Mouse (Mus musculus): ENCODE data around the gene Atxn2l. TPM values are rescaled to one million over a fixed set of nuclear protein-coding genes. Genes with fewer than 3 reads are reported as not detected.

Gene Atxn2l
- total RNA-seq, 1 experiment from 2014 or later = 90.3 TPM

- DNase-seq = no peak
These were observed 40.2 kb downstream of the Atxn2l start, which contains the start of gene Atp2a1 for GRCm38 (mm10) chr7:126463004-126463403. Gene Atp2a1 (minus strand): TSS chr7:126463108.

GRCm38 (mm10) chr7:126461626-126462025 lies 41.6 kb downstream of the Atxn2l start:
- DNase-seq = no peak

GRCm38 (mm10) chr7:126460623-126461399 lies 42.4 kb downstream of the Atxn2l start:
- DNase-seq = no peak

- no peak for DNase-seq
These were observed 44.2 kb downstream of the Atxn2l start for GRCm38 (mm10) chr7:126458844-126459618.

- no peak for DNase-seq
These were observed 45.0 kb downstream of the Atxn2l start for GRCm38 (mm10) chr7:126458225-126458624.

GRCm38 (mm10) chr7:126456382-126457266 lies 46.6 kb downstream of the Atxn2l start:
- no peak for DNase-seq

- no peak for DNase-seq
These were observed 48.0 kb downstream of the Atxn2l start for GRCm38 (mm10) chr7:126455242-126455641.

GRCm38 (mm10) chr7:126453861-126454260 lies 49.4 kb downstream of the Atxn2l start:
- no peak for DNase-seq

- DNase-seq = no peak
These were observed 51.0 kb downstream of the Atxn2l start for GRCm38 (mm10) chr7:126452244-126452643.

- no peak for DNase-seq
These were observed 52.6 kb downstream of the Atxn2l start for GRCm38 (mm10) chr7:126450641-126451040.

GRCm38 (mm10) chr7:126449991-126450390 lies 53.2 kb downstream of the Atxn2l start:
- no peak for DNase-seq

- DNase-seq = no peak
These were observed 54.8 kb downstream of the Atxn2l start for GRCm38 (mm10) chr7:126448481-126448880.

GRCm38 (mm10) chr7:126446217-126446616 lies 57.0 kb downstream of the Atxn2l start:
- DNase-seq = no peak

- DNase-seq = no peak
These were observed 58.0 kb downstream of the Atxn2l start for GRCm38 (mm10) chr7:126445104-126445815.

- no peak for DNase-seq
These were observed 58.7 kb downstream of the Atxn2l start for GRCm38 (mm10) chr7:126444536-126444935.

GRCm38 (mm10) chr7:126443997-126444396 lies 59.2 kb downstream of the Atxn2l start:
- no peak for DNase-seq

Other genes with a start within 250 kb of the Atxn2l start
- 45.1 and 50.2 TPM in 2 replicates for gene Sbk1, start 230.8 kb downstream of the Atxn2l start, total RNA-seq (2021)
- gene Lat, start 133.9 kb downstream of the Atxn2l start, total RNA-seq (2021) = 1.1 and 14.1 TPM in 2 replicates
- gene Spns1, start 126.0 kb downstream of the Atxn2l start, total RNA-seq (2021) = 38.7 and 45.0 TPM in 2 replicates
- 7.1 and 8.4 TPM in 2 replicates for gene Nfatc2ip, start 106.7 kb downstream of the Atxn2l start, total RNA-seq (2021)
- 2.7 and 19.9 TPM in 2 replicates for gene Cd19, start 88.5 kb downstream of the Atxn2l start, total RNA-seq (2021)
- 35.7 and 45.2 TPM in 2 replicates for gene Rabep2, start 74.7 kb downstream of the Atxn2l start, total RNA-seq (2021)
- gene Atp2a1, start 40.3 kb downstream of the Atxn2l start, total RNA-seq (2021) = 0.33 and 0.68 TPM in 2 replicates
- gene Sh2b1, start 28.0 kb downstream of the Atxn2l start, total RNA-seq (2021) = 52.3 and 56.4 TPM in 2 replicates
- gene Tufm, start 16.1 kb downstream of the Atxn2l start, total RNA-seq (2021) = 221 and 223 TPM in 2 replicates
- 241 and 262 TPM in 2 replicates for gene Eif3c, start 63.0 kb upstream of the Atxn2l start, total RNA-seq (2021)
- 2.9 and 3.5 TPM in 2 replicates for gene Apobr, start 81.5 kb upstream of the Atxn2l start, total RNA-seq (2021)
- 25.3 and 31.1 TPM in 2 replicates for gene Cln3, start 82.4 kb upstream of the Atxn2l start, total RNA-seq (2021)
- gene Il27, start 91.5 kb upstream of the Atxn2l start, total RNA-seq (2021) = not detected in 2 replicates
- 16.2 and 21.5 TPM in 2 replicates for gene Nupr1, start 127.4 kb upstream of the Atxn2l start, total RNA-seq (2021)
- 38.3 and 48.0 TPM in 2 replicates for gene Sgf29, start 145.9 kb upstream of the Atxn2l start, total RNA-seq (2021)
- 81.6 and 83.8 TPM in 2 replicates for gene Sult1a1, start 173.0 kb upstream of the Atxn2l start, total RNA-seq (2021)
- 74.9 and 82.9 TPM in 2 replicates for gene Bola2, start 192.0 kb upstream of the Atxn2l start, total RNA-seq (2021)
- 10.7 and 18.6 TPM in 2 replicates for gene Slx1b, start 192.3 kb upstream of the Atxn2l start, total RNA-seq (2021)
- 12.0 and 78.1 TPM in 2 replicates for gene Coro1a, start 204.3 kb upstream of the Atxn2l start, total RNA-seq (2021)